Comparison of ENCODE assay signal across 8 mouse cellular contexts in the genomic region with DNA sequence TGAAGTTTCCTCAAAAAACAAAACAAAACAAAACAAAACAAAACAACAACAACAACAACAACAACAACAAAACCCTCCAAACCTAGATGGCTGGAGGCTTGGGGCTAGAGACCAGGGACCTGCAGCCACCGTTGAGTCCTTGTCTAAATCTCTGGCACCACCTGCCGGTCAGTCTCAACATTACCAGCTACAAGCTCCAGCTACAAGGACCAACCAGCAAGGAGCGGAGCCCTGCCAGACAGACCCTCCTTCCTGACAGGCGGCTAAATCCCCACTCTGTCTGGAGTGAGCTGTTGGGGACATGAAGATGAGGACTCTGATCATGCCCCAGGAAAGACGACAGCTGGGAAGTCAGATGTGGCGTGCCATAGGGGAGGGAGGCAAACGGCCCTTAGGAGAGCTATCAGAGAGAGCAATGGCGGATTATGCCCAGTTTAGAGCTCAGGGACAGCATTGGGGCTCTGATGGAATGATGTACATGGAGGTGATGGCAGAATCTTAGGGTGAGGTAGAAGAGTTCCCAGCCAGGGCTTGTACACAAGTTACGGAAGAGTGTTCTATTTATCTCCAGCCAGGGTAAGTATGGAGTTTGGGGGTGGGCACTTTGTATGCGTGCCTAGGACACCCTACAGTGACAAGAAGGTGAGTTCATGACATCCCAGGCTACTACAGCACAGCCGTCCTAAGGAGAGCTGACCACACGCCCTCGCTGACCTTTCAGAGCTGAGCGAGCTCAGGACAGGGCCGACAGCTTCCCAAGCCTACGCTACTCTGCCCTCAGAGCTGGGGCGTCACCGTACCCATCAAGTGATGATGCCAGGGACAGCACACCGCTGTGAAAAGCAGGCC. TPM values are rescaled to one million over a fixed set of nuclear protein-coding genes. Genes with fewer than 3 reads are reported as not detected.
A peak's percentile ranks its signal among the peaks of the same experiment; 100 is the strongest.
DNase-seq lines count a peak whose midpoint lies in the region; ATAC-seq lines count a peak whose summit lies in the region.

No protein-coding gene starts in this region.

- H3K4me1 ChIP-seq in embryonic facial prominence, embryonic 10.5 days, result peaks cover 6% of the 10 kb centered on the region
- H3K4me1 ChIP-seq in limb, embryonic 13.5 days, result peaks cover 11% of the 10 kb centered on the region; the same call in 1 of the 2 replicates
- H3K4me1 ChIP-seq in midbrain, embryonic 16.5 days (ENCODE audit: control insufficient read depth, insufficient read depth, low read length), result peaks cover 5% of the 10 kb centered on the region; the same call in 1 of the 2 replicates

- peak; percentile 57 for ATAC-seq in limb, embryonic 13.5 days (ENCODE audit: low FRiP score, low read depth)
- peak; percentile 91 for ATAC-seq in midbrain, embryonic 16.5 days

- H3K27ac ChIP-seq in embryonic facial prominence, embryonic 10.5 days (replicated peaks), result no peak overlapping the region
- H3K27ac ChIP-seq in limb, embryonic 13.5 days, result no peak overlapping the region
- H3K27ac ChIP-seq in midbrain, embryonic 16.5 days (ENCODE audit: low read length), result no peak overlapping the region

- H3K9ac ChIP-seq in limb, embryonic 13.5 days, result no peak overlapping the region
- H3K9ac ChIP-seq in midbrain, embryonic 16.5 days (ENCODE audit: low read depth, low read length), result peak overlapping the region; percentile 47

- 65% methylated on average over 19 of the region's 19 CpGs for WGBS in embryonic facial prominence, embryonic 10.5 days
- WGBS in limb, embryonic 13.5 days, result 59% methylated on average over 19 of the region's 19 CpGs
- WGBS in midbrain, embryonic 16.5 days, result 59% methylated on average over 19 of the region's 19 CpGs

- no peak overlapping the region for H3K4me2 ChIP-seq in limb, embryonic 13.5 days (replicated peaks)
- peak overlapping the region; percentile 43 for H3K4me2 ChIP-seq in midbrain, embryonic 16.5 days (ENCODE audit: low read length)

- peak; percentile 37 for DNase-seq in 3134 (ENCODE audit: extremely low read depth, insufficient read length, low spot score)
- peak; percentile 87 for DNase-seq in adrenal gland, postnatal 10 days
- peak; percentile 88 for DNase-seq in embryonic facial prominence, embryonic 10.5 days (ENCODE audit: low spot score)
- peak; percentile 64 to 87 for DNase-seq in heart, adult 18-20 months
- peak; percentile 33 to 75 for DNase-seq in kidney, adult 8-10 months
- peak; percentile 38 to 81 for DNase-seq in spleen, postnatal 10 days (ENCODE audit: low spot score in 2 of 2)

- no peak overlapping the region for H3K4me3 ChIP-seq in embryonic facial prominence, embryonic 10.5 days
- no peak overlapping the region for H3K4me3 ChIP-seq in limb, embryonic 13.5 days
- peak overlapping the region; percentile 7; the same call in 1 of the 2 replicates for H3K4me3 ChIP-seq in midbrain, embryonic 16.5 days (ENCODE audit: low read depth, low read length)

- H3K9me3 ChIP-seq in embryonic facial prominence, embryonic 10.5 days, result no peaks in the 10 kb centered on the region
- no peaks in the 10 kb centered on the region for H3K9me3 ChIP-seq in limb, embryonic 13.5 days
- H3K9me3 ChIP-seq in midbrain, embryonic 16.5 days (replicated peaks; ENCODE audit: control insufficient read depth, low read length, poor library complexity, severe bottlenecking), result no peaks in the 10 kb centered on the region

- H3K36me3 ChIP-seq in embryonic facial prominence, embryonic 10.5 days (replicated peaks), result peaks cover 50% of the 10 kb centered on the region
- H3K36me3 ChIP-seq in limb, embryonic 13.5 days, result peaks cover 60% of the 10 kb centered on the region
- H3K36me3 ChIP-seq in midbrain, embryonic 16.5 days (ENCODE audit: control insufficient read depth, insufficient read depth, low read length), result no peaks in the 10 kb centered on the region

- no peaks in the 10 kb centered on the region for H3K27me3 ChIP-seq in embryonic facial prominence, embryonic 10.5 days (replicated peaks; ENCODE audit: low read depth, poor library complexity, severe bottlenecking)
- H3K27me3 ChIP-seq in limb, embryonic 13.5 days, result 0 out of 2 replicates have a peak, but pooled peaks cover 3% of the 10 kb centered on the region
- no peaks in the 10 kb centered on the region for H3K27me3 ChIP-seq in midbrain, embryonic 16.5 days (ENCODE audit: control insufficient read depth, insufficient read depth, low read depth, low read length)

RNA-seq across cellular contexts. Expression of a gene that starts 33.9 kb away (rescaled TPM):
- 1,000 to 10,000 TPM; 1,015 to 1,070 TPM for total RNA-seq in adrenal gland, postnatal 10 days (2021)
- 97.1 and 101 TPM in 2 replicates for polyA plus RNA-seq in embryonic facial prominence, embryonic 10.5 days (2016; fragmentation: Nextera tagmentation; extraction: Ambion mirVana)
- total RNA-seq in heart, adult 18-20 months (2021), result 100 to 1,000 TPM; 762 to 848 TPM
- polyA plus RNA-seq in limb, embryonic 13.5 days (2015; fragmentation: Nextera tagmentation; extraction: Ambion mirVana), result 112 and 118 TPM in 2 replicates
- 19.1 and 19.7 TPM in 2 replicates for polyA plus RNA-seq in midbrain, embryonic 16.5 days (2015; fragmentation: Nextera tagmentation; extraction: Ambion mirVana)

Comparison
In these comparisons a context has a peak if more than half of its experiments do, and no peak if none do; other contexts are left out.
1. DNase-seq: peak in every context shown above with its lines; median percentile 88 in embryonic facial prominence, embryonic 10.5 days; 87 in adrenal gland, postnatal 10 days; 76 in heart, adult 18-20 months; 60 in spleen, postnatal 10 days; 54 in kidney, adult 8-10 months; 37 in 3134.